Mouse (Mus musculus) lung, adult 2 months (tissue): ENCODE measurements around the gene Cfap20.

Experiments
- CTCF ChIP-seq: fragments of 200-500 bp; IDR thresholded peaks from 2 replicates; pipeline ENCODE4 v1.5.1; 2011; ENCODE audit warnings: mild to moderate bottlenecking, low read length, control low read depth; ENCODE audit not compliant: insufficient read depth
- POLR2A ChIP-seq: fragments of 200-500 bp; IDR thresholded peaks from 2 replicates; pipeline ENCODE4 v1.6.1; 2011; ENCODE audit warnings: low read depth, mild to moderate bottlenecking, control low read depth, low read length, borderline replicate concordance; ENCODE audit errors: extremely low read depth

DNA sequence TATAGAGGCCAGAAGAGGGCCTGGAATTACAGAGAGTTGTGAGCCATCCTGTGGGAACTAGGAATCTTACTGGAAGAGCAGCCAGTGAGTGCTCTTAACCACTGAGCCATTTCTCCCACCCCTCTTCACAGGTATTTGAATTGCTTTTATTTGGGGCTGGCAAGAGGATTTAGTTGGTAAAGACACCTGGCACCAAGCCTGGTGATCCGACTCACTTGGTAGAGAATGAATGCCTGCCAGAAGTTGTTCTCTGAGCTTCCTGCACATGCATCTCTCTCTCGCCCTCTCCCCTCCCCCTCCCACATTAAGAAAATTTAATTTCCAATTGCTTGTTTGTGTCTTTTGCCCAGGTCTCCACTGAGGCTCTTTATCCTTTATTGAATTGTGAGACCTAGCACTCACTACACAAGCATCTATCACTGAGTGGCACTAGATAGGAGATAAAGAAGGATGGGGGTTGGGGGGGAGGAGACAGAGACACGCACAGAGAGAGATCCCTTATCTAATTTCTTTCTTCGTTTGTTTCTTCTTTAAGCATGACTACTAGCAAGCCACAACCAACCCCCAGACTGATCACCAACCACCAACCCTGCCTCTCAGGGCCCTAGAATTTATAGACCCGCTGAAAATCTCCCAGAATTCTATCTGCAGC is 2.8 kb upstream of the Cfap20 start:
- no peak for TF ChIP-seq POLR2A
- TF ChIP-seq CTCF, result no peak
